Mouse (Mus musculus) R1 (cell line): ENCODE data around the gene Usp11.
A peak's percentile ranks its signal among the peaks of the same experiment; 100 is the strongest.

Experiments used
- DNase-seq: peaks from one replicate; pipeline ENCODE4 v3.0.0-alpha.2; 2018; ENCODE audit warnings: low read depth, low spot score

The Usp11 gene

DNA sequence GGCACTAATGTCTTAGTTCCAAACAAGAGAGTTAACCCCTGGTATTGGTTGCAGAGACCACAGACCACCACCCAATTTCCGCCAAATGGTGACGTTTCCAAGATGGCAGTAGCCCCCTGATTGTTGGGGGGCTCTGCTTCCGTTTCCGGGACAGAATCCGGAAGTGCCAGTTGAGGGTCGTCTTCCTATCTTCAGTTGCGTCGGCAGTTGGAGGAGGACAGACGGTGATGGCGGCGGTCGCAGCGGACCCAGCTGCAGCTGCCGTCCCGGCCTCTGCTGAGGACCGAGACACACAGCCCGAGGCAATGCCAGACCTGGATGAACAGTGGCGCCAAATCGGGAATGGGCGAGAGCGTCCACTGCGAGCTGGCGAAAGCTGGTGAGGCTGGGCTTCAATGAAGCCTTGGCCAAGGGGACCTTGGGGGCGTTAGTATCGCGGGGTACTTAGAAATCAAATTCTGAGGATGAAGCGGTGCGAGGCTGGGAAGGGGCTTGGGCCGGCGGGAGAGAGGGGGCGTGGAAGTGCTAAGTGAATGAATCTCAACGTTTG is at the start of gene Usp11:
Gene Usp11 (plus strand): TSS at position 166 of the 550 bp plus-strand sequence.
- peak; percentile 62 for DNase-seq

DNA sequence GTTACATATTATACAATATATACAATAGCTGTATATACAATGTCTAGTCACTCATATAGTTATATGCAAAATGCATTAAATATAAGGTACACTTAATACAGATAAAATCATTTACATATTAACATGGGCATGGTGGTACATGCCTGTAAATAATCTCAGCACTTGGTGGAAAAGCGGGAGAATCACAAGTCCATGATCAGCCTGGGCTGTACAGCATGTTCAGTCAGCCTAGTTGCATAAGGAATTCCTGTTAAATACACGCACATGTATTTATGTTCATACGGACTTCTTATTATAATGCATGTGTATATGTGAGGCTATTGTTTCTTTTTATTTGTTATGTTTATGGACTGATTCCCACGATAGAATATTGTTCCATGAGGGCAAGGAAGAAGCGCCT is 46.1 kb upstream of the Usp11 start:
- no peak for DNase-seq

DNA sequence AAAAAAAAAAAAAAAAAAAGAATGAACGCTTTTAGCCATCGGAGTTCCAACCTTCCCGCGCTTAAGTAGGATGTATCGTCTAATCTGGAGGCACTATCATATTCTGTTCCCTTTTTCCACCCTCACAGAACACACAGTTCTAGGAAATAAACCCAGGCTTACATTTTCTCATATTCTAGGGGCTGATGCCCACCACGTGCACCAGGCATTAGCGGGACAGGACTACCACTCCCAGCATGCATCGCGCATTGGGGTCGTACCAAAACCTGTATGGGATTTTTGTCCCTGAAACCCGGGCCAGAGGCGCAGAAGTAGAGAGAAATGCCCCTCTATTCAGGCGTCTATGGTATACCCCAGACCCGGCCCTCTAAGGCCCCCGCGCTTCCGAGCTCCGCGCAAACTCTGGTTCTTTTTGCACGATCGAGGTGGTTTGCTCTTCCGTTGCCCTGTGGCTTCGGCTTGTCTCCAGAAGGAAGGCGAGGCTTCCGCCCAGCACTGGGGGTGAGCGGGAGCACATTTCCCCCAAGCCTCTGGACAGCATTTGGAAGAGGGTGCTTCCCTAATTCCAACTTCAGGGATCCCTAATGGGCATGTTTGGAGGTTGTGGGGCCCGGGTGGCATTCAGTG is 45.6 kb upstream of the Usp11 start, which contains the start of gene Uba1:
Gene Uba1 (plus strand): TSS at position 301 of the 627 bp plus-strand sequence.
- peak; percentile 95 for DNase-seq

- DNase-seq, result peak; percentile 54
These were observed 44.8 kb upstream of the Usp11 start for GRCm38 (mm10) chrX:20658891-20659406.

GRCm38 (mm10) chrX:20662317-20662715 is 41.4 kb upstream of the Usp11 start:
- no peak for DNase-seq

- DNase-seq, result peak; percentile 95
These were observed 40.8 kb upstream of the Usp11 start for GRCm38 (mm10) chrX:20662716-20663443.

DNA sequence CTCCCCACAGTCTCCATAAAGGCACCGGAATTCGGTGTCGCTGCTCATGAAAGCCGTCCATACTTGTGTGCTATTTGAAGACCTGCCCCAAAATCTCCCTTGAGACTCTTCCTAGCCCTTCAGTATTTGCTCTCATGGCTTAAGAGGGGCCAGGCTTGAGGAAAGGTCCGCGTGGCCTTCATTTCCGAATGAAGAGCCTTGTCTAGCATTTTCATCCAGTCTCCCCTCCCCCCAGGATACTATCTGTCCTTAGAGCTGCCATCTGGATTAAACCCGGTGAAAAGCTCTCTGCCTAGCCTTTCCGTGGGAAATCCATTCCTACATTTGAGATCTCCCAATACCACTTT is 40.3 kb upstream of the Usp11 start:
- DNase-seq, result no peak

DNA sequence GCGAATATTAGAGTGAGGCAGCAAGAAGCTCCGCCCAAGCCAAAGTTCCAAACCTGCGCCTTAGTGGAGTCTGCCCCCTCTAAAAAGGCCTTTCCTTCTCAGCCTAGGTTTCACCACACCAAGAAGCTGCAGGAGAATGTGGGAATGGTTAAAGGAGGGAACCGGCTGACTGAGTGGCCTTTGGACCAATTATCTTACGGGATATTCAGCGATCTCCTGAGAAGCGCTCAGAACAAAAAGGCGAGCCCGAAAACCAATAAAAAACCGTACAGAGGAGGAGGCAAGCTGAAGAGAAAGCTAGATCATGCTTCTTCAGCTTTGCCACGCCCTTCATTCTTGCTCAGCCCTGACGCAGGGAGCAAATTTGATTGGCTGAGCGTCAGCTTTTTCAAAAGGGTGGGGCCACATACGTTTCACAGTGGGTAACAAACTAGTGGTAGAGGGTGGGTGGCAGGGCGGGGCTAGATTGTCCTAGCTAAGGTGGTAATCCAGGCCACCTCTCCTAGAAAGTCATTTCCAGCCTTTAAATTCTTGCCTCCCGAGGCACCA is 16.1 kb upstream of the Usp11 start, which contains the start of gene Cdk16:
Gene Cdk16 (plus strand): TSS at position 436 of the 549 bp plus-strand sequence.
- peak; percentile 97 for DNase-seq

- peak; percentile 89 for DNase-seq
These were observed 15.6 kb upstream of the Usp11 start for GRCm38 (mm10) chrX:20688068-20688547.

GRCm38 (mm10) chrX:20688615-20689014 is 15.1 kb upstream of the Usp11 start:
- DNase-seq, result peak; percentile 84

GRCm38 (mm10) chrX:20691566-20691965 is 12.1 kb upstream of the Usp11 start:
- DNase-seq, result no peak

- DNase-seq, result peak; percentile 55
These were observed 11.1 kb upstream of the Usp11 start for GRCm38 (mm10) chrX:20692616-20693015.

GRCm38 (mm10) chrX:20695842-20696241 is 7.9 kb upstream of the Usp11 start:
- DNase-seq, result no peak

DNA sequence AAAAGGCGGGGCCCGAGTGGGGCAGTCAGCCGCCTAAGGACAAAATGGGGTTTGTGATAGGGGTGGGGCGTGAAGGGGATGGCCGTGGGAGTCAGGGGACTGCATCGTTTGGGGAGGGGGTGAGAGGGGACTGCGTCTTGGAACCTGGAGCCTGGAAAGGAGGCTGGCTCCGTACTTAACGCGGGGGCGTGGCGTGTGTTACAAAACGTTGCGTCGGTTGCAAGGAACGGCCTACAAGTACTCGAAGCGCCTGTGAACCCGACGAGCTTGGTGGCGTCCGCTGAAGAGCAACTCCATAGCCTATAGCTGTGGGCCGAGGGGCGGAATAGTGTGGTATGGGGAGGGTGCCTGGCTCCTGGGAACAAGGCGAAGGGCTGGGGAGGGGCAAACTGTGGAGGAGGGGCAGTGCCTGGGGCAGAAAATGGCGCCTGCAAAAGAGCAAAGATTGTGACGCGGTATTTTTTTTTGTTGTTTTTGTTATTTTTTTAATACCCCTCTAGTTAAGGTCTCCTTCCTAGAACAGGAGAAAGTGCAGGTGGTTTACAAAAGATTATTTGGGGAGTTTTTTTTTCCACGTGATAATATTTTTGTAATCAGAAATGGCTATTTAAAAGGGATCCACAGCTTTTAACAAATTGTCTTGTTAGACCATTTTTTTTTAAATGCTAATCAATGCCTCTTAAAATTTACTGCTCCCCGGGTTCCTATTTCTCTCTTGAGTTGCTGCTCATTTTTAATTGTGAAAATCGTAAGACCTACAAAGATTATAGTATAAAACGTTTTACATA is 783 bp downstream of the Usp11 start:
- peak; percentile 95 for DNase-seq

GRCm38 (mm10) chrX:20705083-20705402 is 1.3 kb downstream of the Usp11 start:
- DNase-seq, result no peak

DNA sequence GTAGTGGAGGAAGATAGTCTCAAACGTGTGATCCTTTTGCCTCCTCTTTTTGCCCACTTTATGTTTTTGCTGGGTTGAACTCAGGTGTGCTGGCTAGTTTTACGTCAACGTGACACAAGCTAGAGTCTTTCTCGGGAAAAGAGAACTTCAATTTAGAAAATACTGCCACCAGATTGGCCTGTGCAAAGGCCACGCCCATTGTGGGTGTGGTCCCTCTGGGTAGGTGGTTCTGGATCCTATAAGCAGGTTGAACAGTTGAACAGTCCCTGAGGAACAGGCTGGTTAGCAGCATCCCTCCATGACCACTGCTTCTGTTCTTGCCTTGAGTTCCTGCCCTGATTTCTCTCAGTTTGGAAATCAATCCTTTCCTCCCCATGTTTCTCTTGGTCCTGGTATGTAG is 25.0 kb downstream of the Usp11 start:
- DNase-seq, result peak; percentile 70

DNA sequence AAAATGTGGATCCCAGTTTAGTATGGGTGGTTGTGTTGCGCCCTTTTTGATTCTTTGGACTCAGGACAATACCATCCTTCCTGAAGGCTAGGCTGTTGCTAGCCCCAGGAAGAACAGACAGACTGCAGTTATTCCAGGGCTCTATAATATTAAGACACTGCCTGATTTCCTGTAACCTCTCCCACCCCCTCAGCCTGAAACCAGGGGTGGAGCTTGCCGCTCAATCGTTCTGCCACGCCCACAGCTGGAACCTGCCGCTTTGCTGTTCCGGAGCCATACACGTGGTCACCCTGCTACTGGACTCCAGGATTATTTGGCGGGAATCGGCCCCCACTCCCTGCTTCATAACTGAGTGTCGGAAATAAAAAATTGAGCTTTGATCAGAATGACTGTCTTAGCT is 26.3 kb downstream of the Usp11 start:
- DNase-seq, result peak; percentile 31

GRCm38 (mm10) chrX:20736479-20736878 is 32.8 kb downstream of the Usp11 start:
- no peak for DNase-seq

DNA sequence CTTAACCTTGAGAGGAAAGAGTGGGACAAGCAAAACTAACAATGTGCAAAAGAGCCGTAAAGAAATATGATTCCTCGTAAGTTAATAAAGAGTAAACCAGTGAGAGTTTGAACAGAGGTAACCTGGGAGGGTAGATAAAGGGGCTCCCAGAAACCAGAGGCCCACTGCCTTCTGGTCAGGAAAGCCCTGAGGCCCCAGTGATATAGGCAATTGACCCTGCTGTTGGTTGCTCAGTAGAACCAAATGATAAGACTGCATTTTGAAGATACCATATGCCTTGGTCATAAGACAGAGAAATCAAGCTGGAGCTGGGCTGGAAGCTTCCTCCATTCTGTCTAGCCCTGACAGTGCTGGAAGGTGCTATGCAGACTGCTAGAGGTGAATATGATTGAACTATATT is 45.1 kb downstream of the Usp11 start:
- no peak for DNase-seq

GRCm38 (mm10) chrX:20761201-20761600 is 57.5 kb downstream of the Usp11 start:
- DNase-seq, result no peak
